Mouse (Mus musculus): ENCODE results near the gene Rab26.

- TF ChIP-seq CTCF (IDR thresholded peaks at IDR 0.05; ENCODE audit: extremely low read depth, insufficient read length, insufficient replicate concordance, low read depth, low read length): no peak
- TF ChIP-seq POLR2A (IDR thresholded peaks at IDR 0.05; ENCODE audit: low read depth, low read length): no peak
Observed at GRCm38 (mm10) chr17:24565092-24565491, 31.1 kb upstream of the Rab26 start.
